Mouse (Mus musculus) CD4-positive, CD25-positive, alpha-beta regulatory T cell, adult 9 weeks (primary cell): ENCODE measurements around the gene Ctsd. TPM values are rescaled to one million over a fixed set of nuclear protein-coding genes. Genes with fewer than 3 reads are reported as not detected.

Source experiments
- polyA plus RNA-seq: library from polyadenylated mRNA; unstranded; fragments of 100-300 nt; shearing (Covaris generic); gene quantifications from one replicate; pipeline ENCODE4 v1.2.1, GENCODE M21; 2017

Ctsd gene
- polyA plus RNA-seq, result 438 TPM

GRCm38 (mm10) chr7:142387419-142388148 is at the start of gene Ctsd:
TSS of gene Ctsd (minus strand) at chr7:142388038.

GRCm38 (mm10) chr7:142434137-142434865 is 46.5 kb upstream of the Ctsd start, which contains the start of gene Syt8:
TSS of gene Syt8 (plus strand) at chr7:142434850.

GRCm38 (mm10) chr7:142382567-142382966 is 5.3 kb downstream of the Ctsd start, which contains the start of gene Gm49369:
TSS of gene Gm49369 (minus strand) at chr7:142382667.

GRCm38 (mm10) chr7:142373641-142374412 is 14.0 kb downstream of the Ctsd start, which contains the start of gene Ifitm10:
TSS of gene Ifitm10 (minus strand) at chr7:142373753.

Other genes with a start within 250 kb of the Ctsd start
- not detected for gene Gm45337, start 243.4 kb downstream of the Ctsd start, polyA plus RNA-seq
- gene Gm29735, start 230.9 kb downstream of the Ctsd start, polyA plus RNA-seq, result not detected
- not detected for gene Gm4553, start 222.3 kb downstream of the Ctsd start, polyA plus RNA-seq
- not detected for gene Krtap5-2, start 212.0 kb downstream of the Ctsd start, polyA plus RNA-seq
- not detected for gene Gm10153, start 197.6 kb downstream of the Ctsd start, polyA plus RNA-seq
- gene Krtap5-3, start 186.7 kb downstream of the Ctsd start, polyA plus RNA-seq, result not detected
- gene Gm7579, start 176.2 kb downstream of the Ctsd start, polyA plus RNA-seq, result not detected
- not detected for gene Krtap5-5, start 158.1 kb downstream of the Ctsd start, polyA plus RNA-seq
- not detected for gene Gm40460, start 147.0 kb downstream of the Ctsd start, polyA plus RNA-seq
- not detected for gene Gm2431, start 129.7 kb downstream of the Ctsd start, polyA plus RNA-seq
- gene Gm4559, start 113.7 kb downstream of the Ctsd start, polyA plus RNA-seq, result not detected
- gene Krtap5-1, start 90.9 kb downstream of the Ctsd start, polyA plus RNA-seq, result not detected
- not detected for gene Krtap5-4, start 84.5 kb downstream of the Ctsd start, polyA plus RNA-seq
- gene Ifitm10, start 14.3 kb downstream of the Ctsd start, polyA plus RNA-seq, result 4.2 TPM
- gene Gm49369, start 5.4 kb downstream of the Ctsd start, polyA plus RNA-seq, result 2.0 TPM
- gene Syt8, start 46.8 kb upstream of the Ctsd start, polyA plus RNA-seq, result not detected
- gene Tnni2, start 53.8 kb upstream of the Ctsd start, polyA plus RNA-seq, result not detected
- 1,165 TPM for gene Lsp1, start 72.8 kb upstream of the Ctsd start, polyA plus RNA-seq
- 5.5 TPM for gene Tnnt3, start 110.8 kb upstream of the Ctsd start, polyA plus RNA-seq
- gene Mrpl23, start 144.6 kb upstream of the Ctsd start, polyA plus RNA-seq, result 4.7 TPM